Mouse (Mus musculus) CD4-positive naive resting alpha-beta T cell, adult 57 days (primary cell): Measurements from ENCODE around the gene Gm5141. TPM values are rescaled to one million over a fixed set of nuclear protein-coding genes. Genes with fewer than 3 reads are reported as not detected.

Experiments used
- total RNA-seq: library from RNA; stranded (reverse); gene quantifications from one replicate; pipeline ENCODE4 v1.2.4, GENCODE M21; 2023

The Gm5141 gene
- 2.5 TPM for total RNA-seq

GRCm38 (mm10) chr13:62785199-62786134, at the start of gene Gm5141:
Gene Gm5141 (minus strand): TSS chr13:62785808.

GRCm38 (mm10) chr13:62760432-62761415, 24.9 kb downstream of the Gm5141 start, which contains the start of gene Platr25:
Gene Platr25 (minus strand): TSS chr13:62760709.

Other genes with a start within 250 kb of the Gm5141 start
- not detected for gene Zfp935, start 227.3 kb downstream of the Gm5141 start, total RNA-seq
- 22.0 TPM for gene Zfp934, start 214.6 kb downstream of the Gm5141 start, total RNA-seq
- 1.9 TPM for gene 6720489N17Rik, start 161.6 kb downstream of the Gm5141 start, total RNA-seq
- gene Platr25, start 25.1 kb downstream of the Gm5141 start, total RNA-seq: 8.9 TPM
- not detected for gene Fbp2, start 72.6 kb upstream of the Gm5141 start, total RNA-seq
- gene Fbp1, start 102.5 kb upstream of the Gm5141 start, total RNA-seq: not detected
- gene 2010111I01Rik, start 179.1 kb upstream of the Gm5141 start, total RNA-seq: 92.2 TPM